In the genomic region with DNA sequence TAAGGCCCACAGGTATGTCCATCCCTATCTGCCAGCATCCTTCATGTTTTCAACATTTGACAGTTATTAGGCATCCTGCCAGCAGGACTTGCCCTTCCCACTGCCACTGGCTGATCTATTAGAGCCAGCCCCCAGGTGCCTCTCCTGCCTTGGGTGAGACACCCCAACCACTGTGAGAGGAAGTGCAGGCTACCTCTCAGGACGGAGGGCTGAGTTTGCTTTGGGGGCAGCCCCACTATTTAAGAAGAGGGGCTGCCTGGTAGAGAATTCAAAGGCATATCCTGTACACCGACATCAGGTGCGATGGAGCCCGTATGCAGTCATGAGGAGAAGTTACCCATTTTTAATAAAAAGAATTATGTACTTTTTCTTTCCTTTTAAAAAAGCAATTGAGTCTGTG, we compare ENCODE assay signal across 4 mouse cellular contexts. TPM values are rescaled to one million over a fixed set of nuclear protein-coding genes. Genes with fewer than 3 reads are reported as not detected.
"Had no signal": no experiment of that assay in that cellular context is flagged by ENCODE, and none has a peak within 500 bp of the region (broad histone marks: within the 10 kb centered on the region; RNA-seq: fewer than 3 reads in every experiment).

No protein-coding gene starts in this region.

RNA-seq across cellular contexts. Expression of a gene that starts 13.2 kb away (rescaled TPM):
- total RNA-seq: layer of hippocampus, adult 18-20 months; layer of hippocampus, postnatal 36 days had no signal
- polyA plus RNA-seq: heart, embryonic 12.5 days; heart, embryonic 13.5 days had no signal
